In the genomic region with DNA sequence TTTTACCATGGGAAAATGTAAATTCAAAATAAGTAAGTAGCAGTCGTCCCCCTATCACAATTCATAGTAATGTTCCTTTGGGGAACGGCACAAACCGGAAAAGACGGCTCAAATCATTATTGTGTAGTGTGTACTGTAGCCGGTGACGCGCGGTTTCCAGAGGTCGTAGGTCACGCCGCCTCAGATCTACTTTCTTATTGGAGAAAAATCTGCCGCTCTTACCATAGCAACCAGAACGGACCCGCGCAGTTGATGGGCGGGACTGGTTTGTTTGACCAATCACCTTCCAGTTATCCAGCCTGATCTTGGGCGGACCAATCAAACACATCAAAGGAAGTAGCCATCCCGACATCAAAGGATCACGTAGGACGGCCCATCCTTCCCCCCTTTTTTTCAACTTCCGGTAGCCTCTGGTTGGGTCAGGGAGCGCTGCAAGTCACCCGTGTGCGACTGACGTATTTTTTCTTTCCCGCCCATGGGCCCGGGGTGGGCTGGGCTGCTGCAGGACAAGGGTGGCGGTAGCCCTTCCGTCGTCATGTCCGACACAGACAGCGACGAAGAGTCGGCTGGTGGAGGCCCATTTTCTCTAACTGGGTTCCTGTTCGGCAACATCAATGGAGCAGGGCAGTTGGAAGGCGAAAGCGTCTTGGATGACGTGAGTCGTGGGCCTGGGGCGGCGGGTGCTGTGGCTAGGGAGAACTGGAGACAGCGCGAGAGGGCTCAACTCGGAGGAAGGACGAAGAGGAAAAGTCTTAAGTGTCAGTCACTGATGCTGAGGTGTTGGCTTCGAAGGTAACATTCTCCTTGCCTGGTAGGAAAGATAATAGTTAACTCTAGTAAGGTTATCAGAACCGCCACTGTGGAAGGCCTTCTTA, we compare ENCODE assay signal across 8 mouse cellular contexts. TPM values are rescaled to one million over a fixed set of nuclear protein-coding genes. Genes with fewer than 3 reads are reported as not detected.
DNase-seq lines count a peak whose midpoint lies in the region; ATAC-seq and TF ChIP-seq lines count a peak whose summit lies in the region.

Gene Taf1 (plus strand): TSS at position 388 of the 875 bp plus-strand sequence.

- H3K9me3 ChIP-seq in embryonic facial prominence, embryonic 13.5 days = no peaks in the 10 kb centered on the region
- H3K9me3 ChIP-seq in limb, embryonic 12.5 days = no peaks in the 10 kb centered on the region
- H3K9me3 ChIP-seq in midbrain, embryonic 15.5 days = no peaks in the 10 kb centered on the region

- DNase-seq in 3134 (ENCODE audit: extremely low read depth, insufficient read length, low spot score) = peak; percentile 91
- peak; percentile 88 to 89 for DNase-seq in adrenal gland, postnatal 36 days
- DNase-seq in heart, adult 18-20 months = peak; percentile 93 to 97
- peak; percentile 98 for DNase-seq in kidney, adult 2 months
- DNase-seq in spleen, adult 2 months (ENCODE audit: low read depth in 1 of 2, low spot score in 2 of 2) = peak; percentile 88 to 94

- H3K36me3 ChIP-seq in embryonic facial prominence, embryonic 13.5 days = peaks cover 16% of the 10 kb centered on the region
- H3K36me3 ChIP-seq in kidney, adult 2 months (ENCODE audit: control insufficient read depth, insufficient read depth, low read length) = no peaks in the 10 kb centered on the region
- H3K36me3 ChIP-seq in limb, embryonic 12.5 days = peaks cover 20% of the 10 kb centered on the region
- no peaks in the 10 kb centered on the region; the same call in 1 of the 2 replicates for H3K36me3 ChIP-seq in midbrain, embryonic 15.5 days (replicated peaks)
- peaks cover 1% of the 10 kb centered on the region; the same call in 1 of the 2 replicates for H3K36me3 ChIP-seq in spleen, adult 2 months (ENCODE audit: control insufficient read depth, insufficient read depth, low read length)

- peak within 1 kb of the TSS; percentile 57; the same call in 1 of the 2 replicates for H3K27ac ChIP-seq in embryonic facial prominence, embryonic 13.5 days
- peak within 1 kb of the TSS; percentile 72; the same call in 1 of the 2 replicates for H3K27ac ChIP-seq in kidney, adult 2 months (ENCODE audit: insufficient read depth, low read depth, low read length)
- H3K27ac ChIP-seq in limb, embryonic 12.5 days = peak within 1 kb of the TSS; percentile 56; the same call in 1 of the 2 replicates
- peak within 1 kb of the TSS; percentile 82 for H3K27ac ChIP-seq in midbrain, embryonic 15.5 days
- peak within 1 kb of the TSS; percentile 83 for H3K27ac ChIP-seq in spleen, adult 2 months (ENCODE audit: insufficient read depth, low read length)

- H3K9ac ChIP-seq in embryonic facial prominence, embryonic 13.5 days = peak within 1 kb of the TSS; percentile 78
- H3K9ac ChIP-seq in limb, embryonic 12.5 days (replicated peaks) = peak within 1 kb of the TSS; percentile 56
- H3K9ac ChIP-seq in midbrain, embryonic 15.5 days = peak within 1 kb of the TSS; percentile 63

- peak within 1 kb of the TSS; percentile 57 for H3K4me3 ChIP-seq in embryonic facial prominence, embryonic 13.5 days
- H3K4me3 ChIP-seq in kidney, adult 2 months (ENCODE audit: insufficient read depth, low read depth, low read length) = peak within 1 kb of the TSS; percentile 77
- H3K4me3 ChIP-seq in limb, embryonic 12.5 days (replicated peaks) = peak within 1 kb of the TSS; percentile 55
- H3K4me3 ChIP-seq in midbrain, embryonic 15.5 days = peak within 1 kb of the TSS; percentile 62
- H3K4me3 ChIP-seq in spleen, adult 2 months (ENCODE audit: extremely low read depth, insufficient read depth, insufficient read length) = peak within 1 kb of the TSS; percentile 91

- H3K27me3 ChIP-seq in embryonic facial prominence, embryonic 13.5 days = peaks cover 6% of the 10 kb centered on the region; the same call in 1 of the 2 replicates
- H3K27me3 ChIP-seq in kidney, adult 2 months (replicated peaks; ENCODE audit: control insufficient read depth, insufficient read depth, low read length) = no peaks in the 10 kb centered on the region
- 0 out of 2 replicates have a peak, but pooled peaks cover 4% of the 10 kb centered on the region for H3K27me3 ChIP-seq in limb, embryonic 12.5 days
- H3K27me3 ChIP-seq in midbrain, embryonic 15.5 days (replicated peaks) = no peaks in the 10 kb centered on the region
- no peaks in the 10 kb centered on the region for H3K27me3 ChIP-seq in spleen, adult 2 months (ENCODE audit: control insufficient read depth, insufficient read depth, low read length)

- 21% methylated on average over 47 of the region's 47 CpGs for WGBS in embryonic facial prominence, embryonic 13.5 days
- WGBS in kidney, adult 2 months = under 1% methylated on average over 46 of the region's 47 CpGs
- 18% methylated on average over 47 of the region's 47 CpGs for WGBS in limb, embryonic 12.5 days
- 22% methylated on average over 47 of the region's 47 CpGs for WGBS in midbrain, embryonic 15.5 days
- 31% methylated on average over 47 of the region's 47 CpGs for WGBS in spleen, adult 2 months

- no peak for TF ChIP-seq POLR2A in kidney, adult 2 months (IDR thresholded peaks at IDR 0.05; ENCODE audit: low read depth, low read length)
- peak; percentile 4; the same call in 1 of the 2 replicates for TF ChIP-seq POLR2A in spleen, adult 2 months (IDR thresholded peaks at IDR 0.05; ENCODE audit: low read depth, low read length)

- TF ChIP-seq CTCF in kidney, adult 2 months (conservative IDR thresholded peaks at IDR 0.05; ENCODE audit: insufficient read depth, insufficient read length, low read depth, low read length) = no peak
- no peak for TF ChIP-seq CTCF in spleen, adult 2 months (IDR thresholded peaks at IDR 0.05; ENCODE audit: extremely low read depth, insufficient read depth, insufficient read length, insufficient replicate concordance)

- H3K4me2 ChIP-seq in embryonic facial prominence, embryonic 13.5 days = peak within 1 kb of the TSS; percentile 63
- peak within 1 kb of the TSS; percentile 59 for H3K4me2 ChIP-seq in limb, embryonic 12.5 days
- peak within 1 kb of the TSS; percentile 55 for H3K4me2 ChIP-seq in midbrain, embryonic 15.5 days

- H3K4me1 ChIP-seq in embryonic facial prominence, embryonic 13.5 days = peaks cover 7% of the 10 kb centered on the region; the same call in 1 of the 2 replicates
- peaks cover 6% of the 10 kb centered on the region; the same call in 1 of the 2 replicates for H3K4me1 ChIP-seq in kidney, adult 2 months (ENCODE audit: control insufficient read depth, insufficient read depth, low read length)
- no peaks in the 10 kb centered on the region for H3K4me1 ChIP-seq in limb, embryonic 12.5 days (replicated peaks)
- H3K4me1 ChIP-seq in midbrain, embryonic 15.5 days = peaks cover 6% of the 10 kb centered on the region
- H3K4me1 ChIP-seq in spleen, adult 2 months (ENCODE audit: control insufficient read depth, insufficient read depth, insufficient read length) = peaks cover 3% of the 10 kb centered on the region; the same call in 1 of the 2 replicates

- peak; percentile 99 for ATAC-seq in embryonic facial prominence, embryonic 13.5 days (ENCODE audit: insufficient number of reproducible peaks, insufficient read depth, low FRiP score, low TSS enrichment, low read depth)
- ATAC-seq in limb, embryonic 12.5 days (ENCODE audit: insufficient number of reproducible peaks, insufficient read depth, low FRiP score, low TSS enrichment, low read depth) = peak; percentile 97
- ATAC-seq in midbrain, embryonic 15.5 days (replicated peaks) = peak; percentile 99

RNA-seq across cellular contexts. Expression of gene Taf1, which starts in this region (rescaled TPM):
- total RNA-seq in adrenal gland, postnatal 36 days (2021) = 10 to 100 TPM; 33.1 to 48.1 TPM
- polyA plus RNA-seq in embryonic facial prominence, embryonic 13.5 days (2015; fragmentation: Nextera tagmentation; extraction: Ambion mirVana) = 15.4 and 15.5 TPM in 2 replicates
- total RNA-seq in heart, adult 18-20 months (2021) = 10 to 100 TPM; 14.6 to 17.6 TPM
- 3.2 and 5.0 TPM in 2 replicates for polyA plus RNA-seq in kidney, adult 2 months (2012; rRNA removed)
- polyA plus RNA-seq in limb, embryonic 12.5 days (2016; fragmentation: Nextera tagmentation; extraction: Ambion mirVana) = 21.1 and 24.9 TPM in 2 replicates
- polyA plus RNA-seq in midbrain, embryonic 15.5 days (2015; fragmentation: Nextera tagmentation; extraction: Ambion mirVana) = 16.1 and 19.7 TPM in 2 replicates
- polyA plus RNA-seq in spleen, adult 2 months (2012; rRNA removed) = 2.4 and 3.0 TPM in 2 replicates

Comparison
In these comparisons a context has a peak if more than half of its experiments do, and no peak if none do; other contexts are left out.
1. Peak in every context shown above with its lines: DNase-seq, ATAC-seq, H3K4me3 ChIP-seq and H3K27ac ChIP-seq.